Mouse (Mus musculus) CH12.LX (cell line): Measurements from ENCODE around the gene Nmrk1. TPM values are rescaled to one million over a fixed set of nuclear protein-coding genes. Genes with fewer than 3 reads are reported as not detected.

ENCODE experiments used
- DNase-seq: peaks from one replicate; pipeline ENCODE4 v3.0.0-alpha.2; 2013; ENCODE audit errors: extremely low read depth
- H3K27ac ChIP-seq: 2 replicates; pipeline ENCODE4 v1.5.1; 2012; ENCODE audit warnings: low read depth, mild to moderate bottlenecking, control low read depth, moderate library complexity; ENCODE audit not compliant: insufficient read depth
- H3K27me3 ChIP-seq: replicated peaks from 2 replicates; pipeline ENCODE3; 2012; ENCODE audit warnings: inconsistent platforms
- H3K36me3 ChIP-seq, 2 experiments: replicated peaks in 1 of 2; 2 replicates each; pipeline versions ENCODE3 to v1.6.1; 2012; ENCODE audit warnings: inconsistent platforms in 1 of 2, low read length in 1 of 2, mild to moderate bottlenecking in 1 of 2, mixed read lengths in 1 of 2, moderate library complexity in 1 of 2; ENCODE audit not compliant: control insufficient read depth in 1 of 2, insufficient read depth in 1 of 2
- H3K4me1 ChIP-seq, 2 experiments: 2 replicates each; pipeline ENCODE4 v1.6.1; 2012; ENCODE audit warnings: inconsistent platforms in 1 of 2, moderate library complexity in 1 of 2; ENCODE audit not compliant: insufficient read depth in 2 of 2, control insufficient read depth in 1 of 2
- H3K4me2 ChIP-seq: 2 replicates; pipeline ENCODE4 v1.6.1; 2012; ENCODE audit warnings: low read depth, mild to moderate bottlenecking, control low read depth; ENCODE audit not compliant: poor library complexity, insufficient read depth, severe bottlenecking
- H3K4me3 ChIP-seq, 3 experiments: fragments of 150-350 bp in 1 of 3; sonication (generic) in 1 of 3; replicated peaks in 1 of 3; 2 replicates each; pipeline versions ENCODE3 to v1.5.1; 2011 to 2012; ENCODE audit warnings: low read depth in 2 of 3, low read length in 2 of 3, mild to moderate bottlenecking in 2 of 3, moderate library complexity in 2 of 3, control low read depth in 1 of 3, improper control_type of control experiment in 1 of 3, inconsistent platforms in 1 of 3, mixed read lengths in 1 of 3; ENCODE audit not compliant: poor library complexity in 1 of 3
- H3K79me2 ChIP-seq: replicated peaks from 2 replicates; pipeline ENCODE4 v1.6.1; 2012; ENCODE audit warnings: mild to moderate bottlenecking, moderate library complexity; ENCODE audit not compliant: control insufficient read depth, poor library complexity, insufficient read depth, severe bottlenecking; ENCODE audit errors: extremely low read depth
- H3K9ac ChIP-seq: 2 replicates; pipeline ENCODE4 v1.6.1; 2012; ENCODE audit warnings: low read depth, mild to moderate bottlenecking, control low read depth, moderate library complexity; ENCODE audit not compliant: insufficient read depth
- H3K9me3 ChIP-seq: replicated peaks from 2 replicates; pipeline ENCODE3; 2012; ENCODE audit warnings: low read length, inconsistent platforms, mixed read lengths
- BHLHE40 ChIP-seq: IDR thresholded peaks from 2 replicates; pipeline ENCODE4 v1.6.1; 2011; ENCODE audit warnings: mild to moderate bottlenecking, low read depth, low read length, improper control_type of control experiment
- CHD1 ChIP-seq: IDR thresholded peaks from 2 replicates; pipeline ENCODE4 v1.6.1; 2012; ENCODE audit warnings: low read depth, low read length, improper control_type of control experiment, inconsistent platforms
- EP300 ChIP-seq: IDR thresholded peaks from 2 replicates; pipeline ENCODE4 v1.6.1; 2011; ENCODE audit warnings: low read length, improper control_type of control experiment
- ETS1 ChIP-seq: conservative IDR thresholded peaks from 2 replicates; pipeline ENCODE4 v1.6.1; 2012; ENCODE audit warnings: low read depth, mild to moderate bottlenecking, inconsistent platforms, low read length, improper control_type of control experiment, moderate library complexity
- HCFC1 ChIP-seq: IDR thresholded peaks from 2 replicates; pipeline ENCODE4 v1.6.1; 2012; ENCODE audit warnings: low read depth, mild to moderate bottlenecking, inconsistent platforms, low read length, improper control_type of control experiment
- JUND ChIP-seq: conservative IDR thresholded peaks from 2 replicates; pipeline ENCODE4 v1.6.1; 2011; ENCODE audit warnings: low read depth, low read length, improper control_type of control experiment
- KAT2A ChIP-seq: IDR thresholded peaks from 2 replicates; pipeline ENCODE4 v1.6.1; 2012; ENCODE audit warnings: low read length, improper control_type of control experiment, inconsistent platforms; ENCODE audit not compliant: insufficient replicate concordance
- MAFK ChIP-seq: IDR thresholded peaks from 2 replicates; pipeline ENCODE4 v1.6.1; 2011; ENCODE audit warnings: low read length, improper control_type of control experiment; ENCODE audit not compliant: insufficient replicate concordance
- MAX ChIP-seq: IDR thresholded peaks from 2 replicates; pipeline ENCODE4 v1.6.1; 2011; ENCODE audit warnings: low read length, improper control_type of control experiment
- MEF2A ChIP-seq: IDR thresholded peaks from 2 replicates; pipeline ENCODE4 v1.6.1; 2014; ENCODE audit warnings: low read depth, mild to moderate bottlenecking, inconsistent platforms, low read length, improper control_type of control experiment, borderline replicate concordance
- MXI1 ChIP-seq: IDR thresholded peaks from 2 replicates; pipeline ENCODE4 v1.6.1; 2011; ENCODE audit warnings: mild to moderate bottlenecking, low read depth, low read length, improper control_type of control experiment
- MYC ChIP-seq: IDR thresholded peaks from 2 replicates; pipeline ENCODE4 v1.6.1; 2011; ENCODE audit warnings: low read depth, mild to moderate bottlenecking, improper control_type of control experiment, low read length
- NELFE ChIP-seq: IDR thresholded peaks from 2 replicates; pipeline ENCODE4 v1.6.1; 2011; ENCODE audit warnings: low read depth, low read length, improper control_type of control experiment
- POLR2A ChIP-seq: IDR thresholded peaks from 2 replicates; pipeline ENCODE4 v1.6.1; 2011; ENCODE audit warnings: low read depth, mild to moderate bottlenecking, improper control_type of control experiment, low read length
- POLR2AphosphoS2 ChIP-seq: IDR thresholded peaks from 2 replicates; pipeline ENCODE4 v1.6.1; 2011; ENCODE audit warnings: low read depth, low read length, improper control_type of control experiment
- RAD21 ChIP-seq: IDR thresholded peaks from 2 replicates; pipeline ENCODE4 v1.6.1; 2011; ENCODE audit warnings: low read depth, mild to moderate bottlenecking, low read length, improper control_type of control experiment, moderate library complexity
- SIN3A ChIP-seq: IDR thresholded peaks from 2 replicates; pipeline ENCODE4 v1.6.1; 2012; ENCODE audit warnings: low read length, improper control_type of control experiment, inconsistent platforms
- SMC3 ChIP-seq: IDR thresholded peaks from 2 replicates; pipeline ENCODE4 v1.6.1; 2011; ENCODE audit warnings: low read depth, low read length, improper control_type of control experiment
- TBP ChIP-seq: conservative IDR thresholded peaks from 2 replicates; pipeline ENCODE4 v1.6.1; 2011; ENCODE audit warnings: low read depth, low read length, improper control_type of control experiment
- TCF12 ChIP-seq: IDR thresholded peaks from 2 replicates; pipeline ENCODE4 v1.6.1; 2014; ENCODE audit warnings: low read depth, mild to moderate bottlenecking, inconsistent platforms, low read length, improper control_type of control experiment
- USF1 ChIP-seq: IDR thresholded peaks from 2 replicates; pipeline ENCODE4 v1.6.1; 2014; ENCODE audit warnings: low read depth, mild to moderate bottlenecking, inconsistent platforms, low read length, improper control_type of control experiment
- USF2 ChIP-seq: conservative IDR thresholded peaks from 2 replicates; pipeline ENCODE4 v1.6.1; 2011; ENCODE audit warnings: low read depth, low read length, improper control_type of control experiment
- dilution Hi-C: fragments of 300-500 bp; cut with MboI; formaldehyde crosslinking; loops from 2 replicates; pipeline ENCODE4 v1.14.3; 2020; ENCODE audit warnings: low sequenced_read_pairs; ENCODE audit not compliant: extremely low pct_unique_long_range_greater_than_20kb, extremely low pct_ligation_motif_present
- in situ Hi-C: fragments of 300-500 bp; cut with MboI; formaldehyde crosslinking; loops from 3 replicates; pipeline ENCODE4 v1.14.3; 2019; ENCODE audit warnings: low sequenced_read_pairs, low pct_ligation_motif_present, low pct_unique_long_range_greater_than_20kb, mixed read lengths
- polyA plus RNA-seq: library from polyadenylated mRNA; unstranded; fragments of >175 nt; gene quantifications from 2 replicates; pipeline ENCODE4 v1.2.1, GENCODE M21; 2012; ENCODE audit warnings: low read depth; ENCODE audit not compliant: insufficient read length
- total RNA-seq, 2 experiments: library from RNA; depleted of rRNA; stranded (reverse); fragments of 300-350 nt in 1 of 2; fragments of >200 nt in 1 of 2; gene quantifications; 2 replicates each; pipeline ENCODE4 v1.2.3; 2012 to 2014

The Nmrk1 gene
- total and polyA plus RNA-seq, 3 experiments: 9.7 to 10.1 (median 9.8) TPM

DNA sequence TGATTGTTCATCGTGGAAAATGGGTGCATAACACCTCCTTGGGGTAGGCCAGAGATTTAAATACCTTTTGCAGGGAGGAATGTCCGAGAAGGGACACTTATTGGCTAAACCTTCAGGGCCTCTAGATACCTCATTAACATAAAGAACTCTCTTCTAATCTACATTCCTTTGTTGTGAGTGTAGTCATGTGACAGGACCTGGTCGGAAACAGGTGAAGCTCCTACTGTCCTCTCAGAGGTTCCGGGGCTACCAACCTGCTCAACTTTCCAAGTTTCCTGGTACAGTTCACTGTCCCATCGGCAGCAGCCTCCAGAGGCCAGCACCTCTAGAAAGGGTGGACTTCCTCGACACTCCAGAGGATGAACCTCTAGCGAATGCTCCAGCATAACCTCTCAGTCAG lies 24.2 kb downstream of the Nmrk1 start:
- Histone ChIP-seq H3K4me1 (peaks cover 22 to 58% of the 10 kb centered on the region in 2 experiments), H3K36me3 (peaks cover 0 to 4% of the 10 kb centered on the region in 2 experiments), H3K9me3 (no peaks in the 10 kb centered on the region), H3K9ac (peak overlapping the region; percentile 51; the same call in 1 of the 2 replicates), H3K4me2 (peak overlapping the region; percentile 67), H3K27ac (peak overlapping the region; percentile 97), H3K4me3 (peak overlapping the region in 1 of 3 experiments; percentile 51), H3K27me3 (no peaks in the 10 kb centered on the region), H3K79me2 (no peaks in the 10 kb centered on the region)
- in situ Hi-C loops: no loop called here
- dilution Hi-C loops: no loop called here
- DNase-seq: no peak
- no peak for TF ChIP-seq MYC
- TF ChIP-seq MEF2A: no peak
- no peak for TF ChIP-seq MAFK
- peak; percentile 63 for TF ChIP-seq BHLHE40
- no peak for TF ChIP-seq POLR2A
- TF ChIP-seq SIN3A: no peak
- TF ChIP-seq USF2: no peak; the same call in 1 of the 2 replicates
- no peak for TF ChIP-seq ETS1
- no peak for TF ChIP-seq NELFE
- TF ChIP-seq MXI1: no peak
- peak; percentile 65 for TF ChIP-seq USF1
- TF ChIP-seq TBP: 0 out of 2 replicates have a peak, but pooled peaks have one; percentile 47
- TF ChIP-seq CHD1: no peak
- no peak for TF ChIP-seq EP300
- TF ChIP-seq KAT2A: no peak
- TF ChIP-seq JUND: no peak
- TF ChIP-seq RAD21: no peak
- TF ChIP-seq MAX: no peak
- no peak for TF ChIP-seq HCFC1
- TF ChIP-seq SMC3: no peak
- no peak for TF ChIP-seq TCF12
- TF ChIP-seq POLR2AphosphoS2: no peak

- TF ChIP-seq EP300 (no peak), POLR2AphosphoS2 (no peak), MEF2A (no peak), TCF12 (no peak), SMC3 (no peak), USF2 (no peak)
- in situ Hi-C loops (no loop called here), dilution Hi-C loops (no loop called here)
- no peak overlapping the region for H3K27ac ChIP-seq
- H3K4me2 ChIP-seq: no peak overlapping the region
- H3K79me2 ChIP-seq: no peaks in the 10 kb centered on the region
- H3K9me3 ChIP-seq: no peaks in the 10 kb centered on the region
- H3K4me1 ChIP-seq: peaks cover 23 to 59% of the 10 kb centered on the region in 2 experiments
- no peak for DNase-seq
- H3K9ac ChIP-seq: no peak overlapping the region
- no peaks in the 10 kb centered on the region for H3K36me3 ChIP-seq
- H3K27me3 ChIP-seq: no peaks in the 10 kb centered on the region
- no peak overlapping the region for H3K4me3 ChIP-seq
Measured at GRCm38 (mm10) chr19:18658473-18658872, 26.7 kb downstream of the Nmrk1 start.
